Mouse (Mus musculus): ENCODE measurements around the gene 4932414N04Rik. TPM values are rescaled to one million over a fixed set of nuclear protein-coding genes. Genes with fewer than 3 reads are reported as not detected.

4932414N04Rik gene
- not detected for polyA plus RNA-seq (2014; fragmentation: Illumina TruSeq; extraction: RNeasy Lipid Tissue Mini Kit (QIAGEN cat#74804); ENCODE audit: low read depth, low replicate concordance)

DNA sequence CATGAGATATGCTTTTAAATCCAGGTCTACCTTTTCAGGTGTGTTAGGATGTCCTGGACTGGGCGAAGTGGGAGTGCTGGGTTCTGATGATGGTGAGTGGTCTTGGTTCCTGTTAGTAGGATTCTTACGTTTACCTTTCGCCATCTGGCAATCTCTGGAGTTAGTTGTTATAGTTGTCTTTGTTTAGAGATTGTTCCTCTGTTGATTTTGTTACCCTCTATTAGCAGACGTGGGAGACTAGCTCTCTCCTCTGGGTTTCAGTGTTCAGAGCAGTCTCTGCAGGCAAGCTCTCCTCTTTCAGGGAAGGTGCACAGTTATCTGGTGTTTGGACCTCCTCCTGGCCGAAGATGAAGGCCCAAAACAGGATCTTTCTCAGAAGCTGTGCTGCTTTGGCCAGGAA is at the start of gene 4932414N04Rik:
4932414N04Rik (plus strand) TSS at position 301 of the 400 bp plus-strand sequence.

Other genes starting within 250 kb of the 4932414N04Rik start
- gene Stk39, start 184.2 kb upstream of the 4932414N04Rik start, polyA plus RNA-seq (2014; fragmentation: Illumina TruSeq; extraction: RNeasy Lipid Tissue Mini Kit (QIAGEN cat#74804); ENCODE audit: low read depth, low replicate concordance): 79.6 TPM
- not detected for gene 4933409G03Rik, start 74.1 kb upstream of the 4932414N04Rik start, polyA plus RNA-seq (2014; fragmentation: Illumina TruSeq; extraction: RNeasy Lipid Tissue Mini Kit (QIAGEN cat#74804); ENCODE audit: low read depth, low replicate concordance)
- 41.5 TPM for gene Cers6, start 205.0 kb downstream of the 4932414N04Rik start, polyA plus RNA-seq (2014; fragmentation: Illumina TruSeq; extraction: RNeasy Lipid Tissue Mini Kit (QIAGEN cat#74804); ENCODE audit: low read depth, low replicate concordance)

All from kidney, adult 10 weeks (tissue).